Mouse (Mus musculus) hindbrain, embryonic 13.5 days (tissue): Measurements from ENCODE around the gene Morn4. TPM values are rescaled to one million over a fixed set of nuclear protein-coding genes. Genes with fewer than 3 reads are reported as not detected.

Experiments
- ATAC-seq: fragments of 200-750 bp; cut with Nextera tagmentation; 2 replicates; pipeline ENCODE4 v1.8.0; 2017; ENCODE audit warnings: moderate TSS enrichment; ENCODE audit not compliant: low FRiP score
- H3K27ac ChIP-seq: fragments of 300-500 bp; sonication (generic); 2 replicates; pipeline ENCODE4 v1.5.1; 2015; ENCODE audit warnings: inconsistent platforms, mild to moderate bottlenecking, moderate library complexity
- H3K27me3 ChIP-seq: fragments of 300-500 bp; sonication (generic); 2 replicates; pipeline ENCODE4 v1.6.1; 2015; ENCODE audit warnings: mild to moderate bottlenecking, inconsistent platforms
- H3K36me3 ChIP-seq: fragments of 300-500 bp; sonication (generic); 2 replicates; pipeline ENCODE4 v1.6.1; 2015; ENCODE audit warnings: mild to moderate bottlenecking, inconsistent platforms
- H3K4me1 ChIP-seq: fragments of 300-500 bp; sonication (generic); replicated peaks from 2 replicates; pipeline ENCODE4 v1.6.1; 2015; ENCODE audit warnings: inconsistent platforms
- H3K4me2 ChIP-seq: fragments of 300-500 bp; sonication (generic); 2 replicates; pipeline ENCODE4 v1.6.1; 2015; ENCODE audit warnings: inconsistent platforms, mild to moderate bottlenecking, moderate library complexity
- H3K4me3 ChIP-seq: fragments of 300-500 bp; sonication (generic); 2 replicates; pipeline ENCODE4 v1.5.1; 2015; ENCODE audit warnings: mild to moderate bottlenecking, inconsistent platforms
- H3K9ac ChIP-seq: fragments of 300-500 bp; sonication (generic); 2 replicates; pipeline ENCODE4 v1.6.1; 2015; ENCODE audit warnings: mild to moderate bottlenecking, inconsistent platforms
- H3K9me3 ChIP-seq: fragments of 300-500 bp; sonication (generic); 2 replicates; pipeline ENCODE4 v1.6.1; 2016; ENCODE audit warnings: inconsistent platforms
- WGBS: fragments of 180-500 bp; shearing (Covaris S2); methylation state at CpG from one replicate; pipeline ENCODE4 v1.1.7; 2015; 5-methylcytosine and 5-hydroxymethylcytosine counted together
- polyA plus RNA-seq: library from polyadenylated mRNA; unstranded; fragments of >200 nt; fragmentation: Nextera tagmentation; extraction: Ambion mirVana; gene quantifications from 2 replicates; pipeline ENCODE4 v1.2.1, GENCODE M21; 2015

Gene Morn4
- polyA plus RNA-seq, 1 experiment from 2014 or later: 125 TPM

- Histone ChIP-seq H3K27ac (no peak overlapping the region), H3K9me3 (no peaks in the 10 kb centered on the region), H3K4me3 (no peak overlapping the region), H3K4me1 (no peaks in the 10 kb centered on the region), H3K4me2 (no peak overlapping the region), H3K27me3 (no peaks in the 10 kb centered on the region), H3K36me3 (peaks cover 48% of the 10 kb centered on the region), H3K9ac (no peak overlapping the region)
- 96% methylated on average over 12 of the region's 12 CpGs for WGBS
- no peak for ATAC-seq
Measured at GRCm38 (mm10) chr19:42079006-42079405, 7.2 kb downstream of the Morn4 start.

- WGBS: 98% methylated on average over 8 of the region's 8 CpGs
- Histone ChIP-seq H3K4me1 (no peaks in the 10 kb centered on the region), H3K27ac (no peak overlapping the region), H3K27me3 (no peaks in the 10 kb centered on the region), H3K4me2 (no peak overlapping the region), H3K4me3 (no peak overlapping the region), H3K9me3 (no peaks in the 10 kb centered on the region), H3K9ac (no peak overlapping the region), H3K36me3 (peaks cover 52% of the 10 kb centered on the region)
- ATAC-seq: no peak
Measured at GRCm38 (mm10) chr19:42078566-42078965, 7.6 kb downstream of the Morn4 start.

- Histone ChIP-seq H3K27ac (no peak overlapping the region), H3K4me2 (no peak overlapping the region), H3K27me3 (no peaks in the 10 kb centered on the region), H3K36me3 (peaks cover 54% of the 10 kb centered on the region), H3K4me3 (no peak overlapping the region), H3K4me1 (no peaks in the 10 kb centered on the region), H3K9me3 (no peaks in the 10 kb centered on the region), H3K9ac (no peak overlapping the region)
- ATAC-seq: no peak
- 89% methylated on average over 16 of the region's 16 CpGs for WGBS
Measured at GRCm38 (mm10) chr19:42075992-42076391, 10.2 kb downstream of the Morn4 start.

- peaks cover 59% of the 10 kb centered on the region for H3K36me3 ChIP-seq
- 87% methylated on average over 2 of the region's 2 CpGs for WGBS
- no peaks in the 10 kb centered on the region for H3K27me3 ChIP-seq
- no peak for ATAC-seq
- no peaks in the 10 kb centered on the region for H3K4me1 ChIP-seq
- H3K9me3 ChIP-seq: no peaks in the 10 kb centered on the region
- H3K4me2 ChIP-seq: no peak overlapping the region
- no peak overlapping the region for H3K27ac ChIP-seq
- no peak overlapping the region for H3K4me3 ChIP-seq
- H3K9ac ChIP-seq: no peak overlapping the region
Measured at GRCm38 (mm10) chr19:42075051-42075450, 11.1 kb downstream of the Morn4 start.

GRCm38 (mm10) chr19:42072802-42073201 lies 13.4 kb downstream of the Morn4 start:
- H3K27ac ChIP-seq: no peak overlapping the region
- peaks cover 47% of the 10 kb centered on the region for H3K36me3 ChIP-seq
- no peak overlapping the region for H3K4me3 ChIP-seq
- no peaks in the 10 kb centered on the region for H3K4me1 ChIP-seq
- no peak for ATAC-seq
- H3K9ac ChIP-seq: no peak overlapping the region
- no peaks in the 10 kb centered on the region for H3K9me3 ChIP-seq
- H3K4me2 ChIP-seq: no peak overlapping the region
- no peaks in the 10 kb centered on the region for H3K27me3 ChIP-seq
- 86% methylated on average over 7 of the region's 7 CpGs for WGBS

GRCm38 (mm10) chr19:42071886-42072608 lies 14.1 kb downstream of the Morn4 start:
- Histone ChIP-seq H3K27ac (no peak overlapping the region), H3K9ac (no peak overlapping the region), H3K4me3 (no peak overlapping the region), H3K9me3 (no peaks in the 10 kb centered on the region), H3K4me2 (no peak overlapping the region), H3K4me1 (no peaks in the 10 kb centered on the region), H3K27me3 (no peaks in the 10 kb centered on the region), H3K36me3 (peaks cover 40% of the 10 kb centered on the region)
- 84% methylated on average over 15 of the region's 15 CpGs for WGBS
- no peak for ATAC-seq

GRCm38 (mm10) chr19:42071221-42071620 lies 14.9 kb downstream of the Morn4 start:
- Histone ChIP-seq H3K36me3 (peaks cover 33% of the 10 kb centered on the region), H3K4me3 (no peak overlapping the region), H3K9ac (no peak overlapping the region), H3K4me1 (no peaks in the 10 kb centered on the region), H3K4me2 (no peak overlapping the region), H3K27me3 (no peaks in the 10 kb centered on the region), H3K9me3 (no peaks in the 10 kb centered on the region), H3K27ac (no peak overlapping the region)
- 78% methylated on average over 7 of the region's 7 CpGs for WGBS
- no peak for ATAC-seq

- Histone ChIP-seq H3K4me3 (no peak overlapping the region), H3K27ac (no peak overlapping the region), H3K9ac (no peak overlapping the region), H3K36me3 (peaks cover 13% of the 10 kb centered on the region), H3K4me2 (no peak overlapping the region), H3K27me3 (no peaks in the 10 kb centered on the region), H3K4me1 (no peaks in the 10 kb centered on the region), H3K9me3 (no peaks in the 10 kb centered on the region)
- no peak for ATAC-seq
- 65% methylated on average over 6 of the region's 6 CpGs for WGBS
Measured at GRCm38 (mm10) chr19:42069241-42069525, 17.0 kb downstream of the Morn4 start.

GRCm38 (mm10) chr19:42068441-42069240 lies 17.5 kb downstream of the Morn4 start:
- H3K9me3 ChIP-seq: no peaks in the 10 kb centered on the region
- H3K9ac ChIP-seq: no peak overlapping the region
- no peak overlapping the region for H3K4me2 ChIP-seq
- H3K27me3 ChIP-seq: no peaks in the 10 kb centered on the region
- no peak overlapping the region for H3K4me3 ChIP-seq
- no peak overlapping the region for H3K27ac ChIP-seq
- 84% methylated on average over 11 of the region's 11 CpGs for WGBS
- ATAC-seq: no peak
- peaks cover 8% of the 10 kb centered on the region for H3K36me3 ChIP-seq
- no peaks in the 10 kb centered on the region for H3K4me1 ChIP-seq

- no peaks in the 10 kb centered on the region for H3K4me1 ChIP-seq
- no peak for ATAC-seq
- 93% methylated on average over 7 of the region's 7 CpGs for WGBS
- no peak overlapping the region for H3K27ac ChIP-seq
- H3K4me3 ChIP-seq: no peak overlapping the region
- H3K9ac ChIP-seq: no peak overlapping the region
- no peak overlapping the region for H3K4me2 ChIP-seq
- no peaks in the 10 kb centered on the region for H3K9me3 ChIP-seq
- no peaks in the 10 kb centered on the region for H3K27me3 ChIP-seq
- no peaks in the 10 kb centered on the region for H3K36me3 ChIP-seq
Measured at GRCm38 (mm10) chr19:42061443-42061842, 24.7 kb downstream of the Morn4 start.

GRCm38 (mm10) chr19:42058426-42058825 lies 27.7 kb downstream of the Morn4 start:
- Histone ChIP-seq H3K4me2 (no peak overlapping the region), H3K27me3 (no peaks in the 10 kb centered on the region), H3K9me3 (no peaks in the 10 kb centered on the region), H3K36me3 (no peaks in the 10 kb centered on the region), H3K9ac (no peak overlapping the region), H3K27ac (no peak overlapping the region), H3K4me3 (no peak overlapping the region), H3K4me1 (no peaks in the 10 kb centered on the region)
- WGBS: 67% methylated on average over 7 of the region's 7 CpGs
- no peak for ATAC-seq

- H3K4me3 ChIP-seq: no peak overlapping the region
- ATAC-seq: no peak
Measured at GRCm38 (mm10) chr19:42056719-42057409, 29.3 kb downstream of the Morn4 start.

More at GRCm38 (mm10) chr19:42056719-42057409, 29.3 kb downstream of the Morn4 start:
- Histone ChIP-seq H3K9ac (0 out of 2 replicates have a peak overlapping the region, but pooled peaks have one; percentile 15), H3K4me2 (no peak overlapping the region), H3K4me1 (no peaks in the 10 kb centered on the region), H3K9me3 (no peaks in the 10 kb centered on the region), H3K27me3 (no peaks in the 10 kb centered on the region), H3K36me3 (no peaks in the 10 kb centered on the region), H3K27ac (no peak overlapping the region)
- 80% methylated on average over 6 of the region's 6 CpGs for WGBS
